Mouse (Mus musculus): ENCODE measurements at regions not wholly inside any gene's neighbourhood (a gene's known extent, or its start where the extent isn't known, plus 50 kb on each side); places are given as distances from the start of the nearest gene placed in this dataset.

DNA sequence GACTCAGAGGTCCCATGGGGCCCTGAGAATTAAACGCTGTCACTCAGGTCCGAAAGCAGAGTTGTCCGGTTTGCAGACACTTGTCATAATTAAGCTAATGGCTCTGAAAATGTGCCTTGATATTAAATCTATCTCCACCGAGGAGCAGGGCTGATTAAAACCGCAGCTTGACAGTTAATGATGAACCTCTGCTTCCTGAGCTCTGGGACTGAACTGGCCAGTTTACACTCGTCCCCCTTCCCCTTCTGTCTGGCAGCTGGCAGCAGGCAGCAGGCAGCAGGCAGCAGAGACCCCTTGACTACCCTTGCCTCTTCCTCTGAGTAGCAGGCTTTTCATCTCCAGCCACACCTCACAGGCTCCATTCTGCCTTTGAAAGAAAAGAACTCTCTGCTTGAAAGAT lies 350.4 kb downstream of the Gm45692 start:
- H3K4me3 ChIP-seq (replicated peaks): no peak overlapping the region
- no peak overlapping the region for H3K4me2 ChIP-seq (replicated peaks)
- H3K27me3 ChIP-seq (replicated peaks): no peaks in the 10 kb centered on the region
- H3K36me3 ChIP-seq: no peaks in the 10 kb centered on the region
- H3K9ac ChIP-seq: no peak overlapping the region
- H3K4me1 ChIP-seq (replicated peaks): no peaks in the 10 kb centered on the region
- no peak overlapping the region for H3K27ac ChIP-seq
- H3K9me3 ChIP-seq: no peaks in the 10 kb centered on the region
- no peak for ATAC-seq
- WGBS: 53% methylated on average over 6 of the region's 6 CpGs

DNA sequence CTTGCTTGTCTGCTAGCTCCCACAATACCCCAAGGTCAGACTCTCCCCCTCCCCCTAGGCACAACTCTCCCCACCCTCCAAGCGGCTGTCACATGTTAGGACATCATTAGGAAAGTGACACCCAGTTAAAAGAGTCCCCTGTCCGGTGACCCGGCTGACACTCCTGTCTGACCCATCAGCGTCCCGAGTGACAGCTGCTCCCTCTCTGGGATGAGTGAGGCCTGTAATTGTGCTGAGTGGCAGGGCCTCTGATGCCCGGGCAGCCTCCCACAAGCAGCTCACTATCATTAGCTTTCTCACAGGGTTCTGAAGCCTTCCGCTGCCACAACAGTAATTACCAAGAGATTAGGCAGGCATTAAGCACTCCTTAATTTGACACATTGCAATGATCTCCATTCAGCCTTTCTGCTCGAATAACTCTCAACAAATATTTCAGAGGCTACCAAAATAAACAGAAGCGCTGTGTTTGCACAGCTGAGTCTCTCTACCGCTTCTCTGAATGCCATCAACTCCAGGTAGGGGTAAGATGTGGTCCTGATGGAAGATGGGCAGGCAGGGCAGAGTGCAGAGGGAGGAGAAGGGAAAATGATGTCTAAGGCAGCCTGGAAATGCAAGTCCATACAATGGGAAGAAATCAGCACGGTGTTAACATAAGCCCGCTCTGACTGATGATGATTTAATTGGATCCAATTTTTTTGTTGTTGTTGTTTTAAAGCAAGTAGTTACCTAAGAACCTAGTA lies 352.6 kb downstream of the Gm45692 start:
- Histone ChIP-seq H3K9ac (no peak overlapping the region), H3K4me1 (replicated peaks) (no peaks in the 10 kb centered on the region), H3K9me3 (no peaks in the 10 kb centered on the region), H3K4me2 (replicated peaks) (no peak overlapping the region), H3K27me3 (replicated peaks) (no peaks in the 10 kb centered on the region), H3K27ac (no peak overlapping the region), H3K36me3 (no peaks in the 10 kb centered on the region), H3K4me3 (replicated peaks) (no peak overlapping the region)
- ATAC-seq: no peak
- 53% methylated on average over 12 of the region's 12 CpGs for WGBS

- Histone ChIP-seq H3K9me3 (no peaks in the 10 kb centered on the region), H3K9ac (no peak overlapping the region), H3K4me1 (replicated peaks) (no peaks in the 10 kb centered on the region), H3K27ac (no peak overlapping the region), H3K27me3 (replicated peaks) (no peaks in the 10 kb centered on the region), H3K4me3 (replicated peaks) (no peak overlapping the region), H3K36me3 (no peaks in the 10 kb centered on the region), H3K4me2 (replicated peaks) (no peak overlapping the region)
- ATAC-seq: no peak
- 94% methylated on average over 5 of the region's 5 CpGs for WGBS
These were observed 365.4 kb downstream of the Gm45692 start for GRCm38 (mm10) chr8:26484749-26485148.

- no peak overlapping the region for H3K27ac ChIP-seq
- no peak overlapping the region for H3K4me2 ChIP-seq (replicated peaks)
- no peaks in the 10 kb centered on the region for H3K9me3 ChIP-seq
- no peaks in the 10 kb centered on the region for H3K36me3 ChIP-seq
- no peak overlapping the region for H3K4me3 ChIP-seq (replicated peaks)
- H3K4me1 ChIP-seq (replicated peaks): no peaks in the 10 kb centered on the region
- WGBS: 89% methylated on average over 7 of the region's 7 CpGs
- no peak overlapping the region for H3K9ac ChIP-seq
- ATAC-seq: no peak
- no peaks in the 10 kb centered on the region for H3K27me3 ChIP-seq (replicated peaks)
These were observed 368.5 kb downstream of the Gm45692 start for GRCm38 (mm10) chr8:26487866-26488265.

GRCm38 (mm10) chr8:26488590-26488989 lies 369.3 kb downstream of the Gm45692 start:
- 82% methylated on average over 8 of the region's 8 CpGs for WGBS
- no peaks in the 10 kb centered on the region for H3K36me3 ChIP-seq
- no peaks in the 10 kb centered on the region for H3K9me3 ChIP-seq
- H3K4me1 ChIP-seq (replicated peaks): no peaks in the 10 kb centered on the region
- no peak for ATAC-seq
- H3K4me3 ChIP-seq (replicated peaks): no peak overlapping the region
- H3K27me3 ChIP-seq (replicated peaks): no peaks in the 10 kb centered on the region
- no peak overlapping the region for H3K4me2 ChIP-seq (replicated peaks)
- no peak overlapping the region for H3K27ac ChIP-seq
- no peak overlapping the region for H3K9ac ChIP-seq

DNA sequence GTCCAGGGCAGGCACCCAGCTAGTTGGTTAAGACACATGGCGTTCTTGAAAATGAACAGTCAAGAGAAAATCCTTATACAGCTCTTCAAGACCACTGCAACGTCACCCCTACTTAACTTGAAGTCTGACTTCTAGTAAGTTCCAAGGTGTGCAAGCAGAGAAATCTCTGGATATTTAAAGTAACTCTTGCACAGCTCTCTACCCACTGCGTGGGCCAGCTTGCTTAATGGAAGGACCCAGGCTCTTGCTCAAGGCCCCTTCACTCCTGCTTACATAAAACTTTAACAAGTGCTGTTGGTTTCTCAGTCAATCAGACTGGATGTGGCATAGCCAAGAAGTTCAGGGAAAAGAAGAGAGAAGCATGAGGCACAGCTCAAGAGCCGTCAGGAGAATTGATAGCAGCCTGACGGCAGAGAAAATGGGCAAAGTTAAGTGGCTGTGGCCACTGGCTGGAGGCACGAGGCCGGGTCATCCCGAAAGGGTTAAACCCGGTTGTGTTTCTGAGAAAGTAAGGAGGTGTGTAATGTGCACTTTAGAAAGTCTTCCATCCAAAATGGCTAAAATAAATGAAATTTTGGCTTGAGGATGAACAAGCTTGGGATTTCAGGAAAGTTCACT lies 382.0 kb downstream of the Gm45692 start:
- H3K4me3 ChIP-seq (replicated peaks): no peak overlapping the region
- WGBS: 72% methylated on average over 9 of the region's 9 CpGs
- H3K9ac ChIP-seq: no peak overlapping the region
- H3K4me1 ChIP-seq (replicated peaks): 0 out of 2 replicates have a peak, but pooled peaks cover 10% of the 10 kb centered on the region
- H3K27me3 ChIP-seq (replicated peaks): no peaks in the 10 kb centered on the region
- H3K27ac ChIP-seq: no peak overlapping the region
- ATAC-seq: no peak
- no peaks in the 10 kb centered on the region for H3K9me3 ChIP-seq
- H3K4me2 ChIP-seq (replicated peaks): no peak overlapping the region
- no peaks in the 10 kb centered on the region for H3K36me3 ChIP-seq

DNA sequence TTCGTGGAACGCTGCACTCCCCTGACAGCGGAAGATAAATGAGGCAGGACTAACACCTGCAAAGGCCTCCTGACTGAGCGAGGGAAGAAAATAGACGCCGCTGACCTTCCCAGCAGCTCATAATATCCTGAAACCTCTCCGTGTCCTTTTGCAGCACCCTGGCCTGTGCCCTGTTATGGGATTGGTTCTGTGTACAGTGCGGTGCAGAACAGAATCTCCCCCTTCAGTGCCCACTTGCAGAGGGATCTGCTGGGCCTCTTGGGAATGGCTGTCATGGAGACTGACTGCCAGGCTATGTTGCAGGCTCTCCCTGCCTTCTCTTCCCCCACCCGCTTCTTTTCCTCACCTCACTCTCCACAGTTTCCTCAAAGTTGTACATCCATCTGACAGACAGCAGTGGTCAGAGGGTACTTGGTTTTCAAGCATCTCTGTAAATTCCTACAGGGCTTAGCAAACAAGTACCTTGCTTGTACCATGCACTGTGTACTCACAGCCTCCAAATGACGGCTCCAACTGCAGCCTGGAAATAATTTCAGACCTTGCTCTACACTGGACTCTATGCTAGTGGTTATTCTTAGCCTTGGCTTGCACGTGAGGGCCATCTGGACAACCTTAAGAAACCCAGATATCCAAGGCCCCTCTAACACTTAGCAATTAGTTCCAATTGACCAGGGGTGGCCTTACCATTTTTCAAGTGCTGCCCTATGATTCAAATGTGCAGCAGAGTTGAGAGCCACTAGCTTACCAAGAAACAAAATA lies 382.7 kb downstream of the Gm45692 start:
- Histone ChIP-seq H3K27ac (no peak overlapping the region), H3K4me3 (replicated peaks) (no peak overlapping the region), H3K9ac (no peak overlapping the region), H3K27me3 (replicated peaks) (no peaks in the 10 kb centered on the region), H3K36me3 (no peaks in the 10 kb centered on the region), H3K4me2 (replicated peaks) (no peak overlapping the region), H3K4me1 (replicated peaks) (0 out of 2 replicates have a peak, but pooled peaks cover 10% of the 10 kb centered on the region), H3K9me3 (no peaks in the 10 kb centered on the region)
- WGBS: 55% methylated on average over 11 of the region's 11 CpGs
- no peak for ATAC-seq

GRCm38 (mm10) chr8:26502772-26503171 lies 383.4 kb downstream of the Gm45692 start:
- H3K9me3 ChIP-seq: no peaks in the 10 kb centered on the region
- 62% methylated on average over 4 of the region's 4 CpGs for WGBS
- no peak for ATAC-seq

DNA sequence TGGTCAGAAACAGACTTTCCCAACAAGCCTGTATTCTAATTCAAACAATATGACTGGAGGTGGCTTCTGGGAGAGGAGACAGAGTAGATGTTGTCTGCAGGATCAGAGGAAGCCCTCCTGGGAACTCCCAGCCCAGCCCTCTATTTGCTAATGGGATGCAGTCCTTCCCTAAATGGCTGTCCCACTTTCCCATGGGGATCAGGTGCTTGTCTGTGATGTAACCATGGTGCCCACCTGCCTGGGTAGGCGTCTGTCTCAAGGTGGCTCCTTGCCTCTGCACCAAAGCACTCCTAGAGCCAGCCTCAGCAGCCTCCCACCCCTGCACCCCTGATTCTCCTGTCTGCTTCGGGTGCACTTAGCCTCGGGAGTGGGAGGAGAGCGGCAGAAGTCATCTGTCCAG lies 384.6 kb downstream of the Gm45692 start:
- H3K36me3 ChIP-seq: no peaks in the 10 kb centered on the region
- H3K9me3 ChIP-seq: no peaks in the 10 kb centered on the region
- no peaks in the 10 kb centered on the region for H3K27me3 ChIP-seq (replicated peaks)
- no peak overlapping the region for H3K4me2 ChIP-seq (replicated peaks)
- no peak overlapping the region for H3K4me3 ChIP-seq (replicated peaks)
- H3K27ac ChIP-seq: no peak overlapping the region
- no peak overlapping the region for H3K9ac ChIP-seq
- WGBS: 49% methylated on average over 4 of the region's 4 CpGs
- 0 out of 2 replicates have a peak, but pooled peaks cover 10% of the 10 kb centered on the region for H3K4me1 ChIP-seq (replicated peaks)
- ATAC-seq: no peak

More at GRCm38 (mm10) chr8:26502772-26503171, 383.4 kb downstream of the Gm45692 start:
- H3K4me2 ChIP-seq (replicated peaks): no peak overlapping the region
- no peaks in the 10 kb centered on the region for H3K27me3 ChIP-seq (replicated peaks)
- H3K4me3 ChIP-seq (replicated peaks): no peak overlapping the region
- H3K27ac ChIP-seq: no peak overlapping the region
- 0 out of 2 replicates have a peak, but pooled peaks cover 10% of the 10 kb centered on the region for H3K4me1 ChIP-seq (replicated peaks)
- no peak overlapping the region for H3K9ac ChIP-seq
- no peaks in the 10 kb centered on the region for H3K36me3 ChIP-seq

DNA sequence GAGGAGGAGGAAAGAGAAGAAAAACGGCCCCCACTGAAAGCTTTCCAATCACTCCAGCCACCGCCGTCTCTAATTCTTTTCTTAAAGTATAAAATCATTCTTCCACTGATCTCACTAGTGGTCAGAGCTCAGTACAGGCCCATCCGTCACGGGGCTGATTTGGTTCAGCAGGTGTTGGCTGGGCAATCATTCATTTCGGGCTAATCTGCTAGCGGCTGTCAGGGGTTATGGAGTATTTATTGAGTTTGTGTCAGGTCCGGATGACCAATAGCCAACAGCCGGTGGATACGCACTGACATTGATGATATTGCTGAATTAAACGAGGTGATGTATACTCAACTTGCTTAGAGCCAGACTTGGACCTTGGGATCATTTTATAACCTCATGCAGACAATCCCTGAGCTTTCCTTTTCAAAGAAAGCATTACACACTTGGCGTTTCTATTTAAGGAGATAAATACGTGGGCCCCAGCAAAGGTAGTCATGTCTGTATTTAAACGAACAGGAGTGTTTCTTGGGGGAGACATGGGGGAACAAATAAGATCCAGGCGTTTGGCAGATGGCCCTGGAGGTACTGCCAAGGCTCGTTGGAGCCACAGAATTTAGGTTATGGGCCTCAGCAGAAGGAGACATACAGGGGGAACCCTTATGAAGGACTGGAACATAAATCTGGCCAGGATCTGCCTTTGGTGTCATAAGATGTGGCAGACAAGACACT lies 385.1 kb downstream of the Gm45692 start:
- Histone ChIP-seq H3K36me3 (no peaks in the 10 kb centered on the region), H3K27ac (no peak overlapping the region), H3K4me1 (replicated peaks) (0 out of 2 replicates have a peak, but pooled peaks cover 10% of the 10 kb centered on the region), H3K4me2 (replicated peaks) (0 out of 2 replicates have a peak overlapping the region, but pooled peaks have one; percentile 11), H3K4me3 (replicated peaks) (no peak overlapping the region), H3K9ac (no peak overlapping the region), H3K9me3 (no peaks in the 10 kb centered on the region), H3K27me3 (replicated peaks) (no peaks in the 10 kb centered on the region)
- WGBS: 38% methylated on average over 16 of the region's 16 CpGs
- no peak for ATAC-seq

DNA sequence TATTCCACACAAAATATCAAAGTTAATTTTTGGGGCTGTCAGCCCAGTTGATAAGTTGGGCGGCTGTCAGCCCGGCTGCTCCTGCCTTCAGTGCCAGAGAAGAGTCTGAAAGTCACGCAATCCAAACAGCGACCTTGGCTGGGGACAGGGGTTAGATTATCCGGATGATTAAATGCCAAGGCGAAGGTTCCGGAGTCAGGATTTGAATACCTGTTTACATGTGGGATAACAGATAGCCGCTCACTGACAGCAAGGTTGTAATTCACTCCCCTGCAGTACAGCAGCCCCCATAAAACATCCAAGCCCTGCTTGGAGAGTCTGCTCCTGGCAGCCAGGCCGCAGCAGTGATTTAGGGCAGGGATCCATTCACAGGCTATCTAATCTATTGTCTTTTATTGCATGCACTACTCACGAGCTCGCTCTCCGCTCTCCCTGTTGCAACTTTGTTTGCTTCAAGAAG lies 388.3 kb downstream of the Gm45692 start:
- Histone ChIP-seq H3K9ac (no peak overlapping the region), H3K27ac (no peak overlapping the region), H3K36me3 (no peaks in the 10 kb centered on the region), H3K4me1 (replicated peaks) (0 out of 2 replicates have a peak, but pooled peaks cover 10% of the 10 kb centered on the region), H3K4me2 (replicated peaks) (no peak overlapping the region), H3K9me3 (no peaks in the 10 kb centered on the region), H3K4me3 (replicated peaks) (no peak overlapping the region), H3K27me3 (replicated peaks) (no peaks in the 10 kb centered on the region)
- ATAC-seq: peak; percentile 87
- 11% methylated on average over 12 of the region's 12 CpGs for WGBS

DNA sequence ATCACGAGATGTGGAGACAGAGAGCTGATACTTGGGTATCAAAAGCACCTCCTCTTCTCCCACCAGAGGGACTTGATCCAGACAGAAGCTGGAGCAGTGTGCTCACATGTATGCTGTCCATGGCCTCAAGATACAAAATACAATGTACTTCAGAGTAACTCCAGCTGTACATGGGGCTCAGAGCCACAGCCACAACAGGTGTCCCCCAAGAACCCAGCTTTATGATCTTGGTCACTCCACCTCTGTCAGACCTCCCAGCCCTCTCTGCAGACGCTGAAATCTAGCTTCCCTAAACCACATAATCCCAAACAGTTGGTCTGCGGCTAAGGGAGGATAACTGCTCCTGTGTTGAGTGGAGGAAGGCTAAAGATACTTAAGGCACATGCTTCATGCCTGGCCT lies 389.9 kb downstream of the Gm45692 start:
- Histone ChIP-seq H3K36me3 (no peaks in the 10 kb centered on the region), H3K4me3 (replicated peaks) (no peak overlapping the region), H3K27ac (no peak overlapping the region), H3K4me2 (replicated peaks) (no peak overlapping the region), H3K27me3 (replicated peaks) (no peaks in the 10 kb centered on the region), H3K9me3 (no peaks in the 10 kb centered on the region), H3K9ac (no peak overlapping the region), H3K4me1 (replicated peaks) (0 out of 2 replicates have a peak, but pooled peaks cover 5% of the 10 kb centered on the region)
- ATAC-seq: no peak
- 71% methylated on average over 3 of the region's 3 CpGs for WGBS
